Mouse (Mus musculus) CH12.LX (cell line): ENCODE measurements around the gene Eefsec.

Source experiments
- CHD1 ChIP-seq: IDR thresholded peaks from 2 replicates; pipeline ENCODE4 v1.6.1; 2012; ENCODE audit warnings: low read depth, low read length, improper control_type of control experiment, inconsistent platforms
- CTCF ChIP-seq, 2 experiments: IDR thresholded peaks in 1 of 2; conservative IDR thresholded peaks in 1 of 2; 2 replicates each; pipeline ENCODE4 v1.5.1; 2011 to 2012; ENCODE audit warnings: low read depth in 2 of 2, low read length in 2 of 2, improper control_type of control experiment in 1 of 2, inconsistent platforms in 1 of 2, mild to moderate bottlenecking in 1 of 2, moderate library complexity in 1 of 2
- E2F4 ChIP-seq: IDR thresholded peaks from 2 replicates; pipeline ENCODE4 v1.6.1; 2011; ENCODE audit warnings: low read depth, low read length, improper control_type of control experiment; ENCODE audit not compliant: insufficient replicate concordance
- IRF4 ChIP-seq: IDR thresholded peaks from 2 replicates; pipeline ENCODE4 v1.6.1; 2014; ENCODE audit warnings: low read depth, mild to moderate bottlenecking, inconsistent platforms, low read length, improper control_type of control experiment
- MAX ChIP-seq: IDR thresholded peaks from 2 replicates; pipeline ENCODE4 v1.6.1; 2011; ENCODE audit warnings: low read length, improper control_type of control experiment
- MYC ChIP-seq: IDR thresholded peaks from 2 replicates; pipeline ENCODE4 v1.6.1; 2011; ENCODE audit warnings: low read depth, mild to moderate bottlenecking, improper control_type of control experiment, low read length
- NELFE ChIP-seq: IDR thresholded peaks from 2 replicates; pipeline ENCODE4 v1.6.1; 2011; ENCODE audit warnings: low read depth, low read length, improper control_type of control experiment
- POLR2A ChIP-seq: IDR thresholded peaks from 2 replicates; pipeline ENCODE4 v1.6.1; 2011; ENCODE audit warnings: low read depth, mild to moderate bottlenecking, improper control_type of control experiment, low read length
- POLR2AphosphoS2 ChIP-seq: IDR thresholded peaks from 2 replicates; pipeline ENCODE4 v1.6.1; 2011; ENCODE audit warnings: low read depth, low read length, improper control_type of control experiment
- TCF12 ChIP-seq: IDR thresholded peaks from 2 replicates; pipeline ENCODE4 v1.6.1; 2014; ENCODE audit warnings: low read depth, mild to moderate bottlenecking, inconsistent platforms, low read length, improper control_type of control experiment
- UBTF ChIP-seq: IDR thresholded peaks from 2 replicates; pipeline ENCODE4 v1.6.1; 2012; ENCODE audit warnings: low read depth, mild to moderate bottlenecking, inconsistent platforms, low read length, improper control_type of control experiment, moderate library complexity
- USF2 ChIP-seq: conservative IDR thresholded peaks from 2 replicates; pipeline ENCODE4 v1.6.1; 2011; ENCODE audit warnings: low read depth, low read length, improper control_type of control experiment
- ZMIZ1 ChIP-seq: IDR thresholded peaks from 2 replicates; pipeline ENCODE4 v1.6.1; 2012; ENCODE audit warnings: low read depth, mild to moderate bottlenecking, inconsistent platforms, low read length, improper control_type of control experiment

- no peak for TF ChIP-seq CHD1
- TF ChIP-seq E2F4 = no peak
- no peak for TF ChIP-seq NELFE
- no peak for TF ChIP-seq POLR2A
- no peak for TF ChIP-seq CTCF (conservative IDR thresholded peaks at IDR 0.05 in 1 of 2, IDR thresholded peaks at IDR 0.05 in 1 of 2; ENCODE audit: low read depth in 2 of 2, low read length in 2 of 2)
- TF ChIP-seq TCF12 = no peak
- TF ChIP-seq MAX = no peak
- TF ChIP-seq MYC = no peak
- no peak for TF ChIP-seq IRF4
- TF ChIP-seq ZMIZ1 = no peak
- TF ChIP-seq UBTF = no peak
- TF ChIP-seq USF2 = no peak
- TF ChIP-seq POLR2AphosphoS2 = no peak
Measured at GRCm38 (mm10) chr6:88490629-88491354, 44.5 kb upstream of the Eefsec start.
